Mouse (Mus musculus) E14TG2a.4 (cell line): Measurements from ENCODE around the gene Mov10l1.

ENCODE experiments used
- H3K27me3 ChIP-seq: 2 replicates; pipeline ENCODE4 v1.6.1; 2014; ENCODE audit warnings: low read length, control low read depth; ENCODE audit not compliant: insufficient read depth
- H3K36me3 ChIP-seq: 2 replicates; pipeline ENCODE4 v1.6.1; 2014; ENCODE audit warnings: low read length, control low read depth; ENCODE audit not compliant: insufficient read depth
- H3K4me1 ChIP-seq: replicated peaks from 2 replicates; pipeline ENCODE4 v1.6.1; 2014; ENCODE audit warnings: low read depth, low read length, control low read depth
- H3K4me3 ChIP-seq: replicated peaks from 2 replicates; pipeline ENCODE4 v1.5.1; 2014; ENCODE audit warnings: mild to moderate bottlenecking, low read length
- H3K9me3 ChIP-seq: 2 replicates; pipeline ENCODE4 v1.6.1; 2014; ENCODE audit warnings: low read length, control low read depth
- CTCF ChIP-seq: conservative IDR thresholded peaks from 2 replicates; pipeline ENCODE4 v1.5.1; 2014; ENCODE audit warnings: low read length
- NANOG ChIP-seq: IDR thresholded peaks from 2 replicates; pipeline ENCODE4 v1.6.1; 2014; ENCODE audit warnings: borderline replicate concordance, low read length, mixed read lengths
- POU5F1 ChIP-seq: IDR thresholded peaks from 2 replicates; pipeline ENCODE4 v1.6.1; 2014; ENCODE audit warnings: low read length, borderline replicate concordance

The Mov10l1 gene

GRCm38 (mm10) chr15:88998636-88999035 lies 15.9 kb downstream of the Mov10l1 start:
- TF ChIP-seq POU5F1 (no peak), CTCF (no peak), NANOG (no peak)
- no peaks in the 10 kb centered on the region for H3K36me3 ChIP-seq
- H3K4me1 ChIP-seq = no peaks in the 10 kb centered on the region
- no peak overlapping the region for H3K4me3 ChIP-seq
- no peaks in the 10 kb centered on the region for H3K9me3 ChIP-seq
- no peaks in the 10 kb centered on the region for H3K27me3 ChIP-seq

GRCm38 (mm10) chr15:88999124-88999523 lies 16.4 kb downstream of the Mov10l1 start:
- Histone ChIP-seq H3K27me3 (no peaks in the 10 kb centered on the region), H3K4me1 (no peaks in the 10 kb centered on the region), H3K4me3 (no peak overlapping the region), H3K36me3 (no peaks in the 10 kb centered on the region), H3K9me3 (no peaks in the 10 kb centered on the region)
- TF ChIP-seq NANOG (no peak), CTCF (no peak), POU5F1 (no peak)

DNA sequence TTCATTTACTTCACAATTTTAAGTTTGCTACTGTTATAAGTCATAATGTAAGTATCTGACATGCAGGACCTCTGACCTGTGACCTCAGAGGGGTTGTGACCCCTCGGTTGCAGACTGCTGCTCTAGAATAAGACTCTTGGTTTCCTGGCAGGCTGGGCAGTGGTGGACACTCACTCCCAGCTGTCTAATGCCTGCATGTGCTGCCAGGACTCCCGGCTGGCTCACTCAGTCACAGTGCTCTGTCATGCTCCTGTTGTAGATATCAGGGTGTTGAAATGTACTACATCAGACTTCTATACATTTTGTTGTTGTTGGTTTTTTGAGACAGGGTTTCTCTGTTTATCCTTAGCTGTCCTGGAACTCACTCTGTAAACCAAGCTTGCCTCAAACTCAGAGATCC lies 17.7 kb downstream of the Mov10l1 start:
- no peaks in the 10 kb centered on the region for H3K9me3 ChIP-seq
- TF ChIP-seq CTCF = no peak
- TF ChIP-seq POU5F1 = no peak
- TF ChIP-seq NANOG = no peak

GRCm38 (mm10) chr15:89001245-89001644 lies 18.5 kb downstream of the Mov10l1 start:
- Histone ChIP-seq H3K27me3 (no peaks in the 10 kb centered on the region), H3K4me1 (no peaks in the 10 kb centered on the region), H3K4me3 (no peak overlapping the region), H3K36me3 (no peaks in the 10 kb centered on the region), H3K9me3 (no peaks in the 10 kb centered on the region)
- TF ChIP-seq CTCF (no peak), NANOG (no peak), POU5F1 (no peak)

More for the DNA sequence above, 17.7 kb downstream of the Mov10l1 start:
- Histone ChIP-seq H3K27me3 (no peaks in the 10 kb centered on the region), H3K4me3 (no peak overlapping the region), H3K36me3 (no peaks in the 10 kb centered on the region), H3K4me1 (no peaks in the 10 kb centered on the region)

GRCm38 (mm10) chr15:89007002-89007401 lies 24.3 kb downstream of the Mov10l1 start:
- Histone ChIP-seq H3K9me3 (no peaks in the 10 kb centered on the region), H3K4me3 (no peak overlapping the region), H3K4me1 (no peaks in the 10 kb centered on the region), H3K27me3 (no peaks in the 10 kb centered on the region), H3K36me3 (no peaks in the 10 kb centered on the region)
- TF ChIP-seq NANOG = no peak
- TF ChIP-seq CTCF = no peak
- TF ChIP-seq POU5F1 = no peak

- H3K4me1 ChIP-seq = no peaks in the 10 kb centered on the region
- TF ChIP-seq NANOG = no peak
- TF ChIP-seq POU5F1 = no peak
- TF ChIP-seq CTCF = no peak
- no peaks in the 10 kb centered on the region for H3K36me3 ChIP-seq
- no peaks in the 10 kb centered on the region for H3K27me3 ChIP-seq
- no peaks in the 10 kb centered on the region for H3K9me3 ChIP-seq
- no peak overlapping the region for H3K4me3 ChIP-seq
Observed at GRCm38 (mm10) chr15:89007781-89008180, 25.1 kb downstream of the Mov10l1 start.

- TF ChIP-seq CTCF = no peak
- no peak for TF ChIP-seq NANOG
- no peak for TF ChIP-seq POU5F1
- no peaks in the 10 kb centered on the region for H3K4me1 ChIP-seq
- H3K9me3 ChIP-seq = no peaks in the 10 kb centered on the region
- no peaks in the 10 kb centered on the region for H3K36me3 ChIP-seq
- H3K27me3 ChIP-seq = no peaks in the 10 kb centered on the region
- no peak overlapping the region for H3K4me3 ChIP-seq
Observed at GRCm38 (mm10) chr15:89016722-89017121, 34.0 kb downstream of the Mov10l1 start.

- Histone ChIP-seq H3K4me1 (no peaks in the 10 kb centered on the region), H3K36me3 (no peaks in the 10 kb centered on the region), H3K4me3 (no peak overlapping the region), H3K27me3 (no peaks in the 10 kb centered on the region), H3K9me3 (no peaks in the 10 kb centered on the region)
- TF ChIP-seq NANOG (no peak), CTCF (no peak), POU5F1 (no peak)
Observed at GRCm38 (mm10) chr15:89020085-89020484, 37.4 kb downstream of the Mov10l1 start.

GRCm38 (mm10) chr15:89020492-89020891 lies 37.8 kb downstream of the Mov10l1 start:
- no peaks in the 10 kb centered on the region for H3K4me1 ChIP-seq
- no peaks in the 10 kb centered on the region for H3K36me3 ChIP-seq
- TF ChIP-seq CTCF (no peak), NANOG (no peak), POU5F1 (no peak)
- H3K27me3 ChIP-seq = no peaks in the 10 kb centered on the region
- no peaks in the 10 kb centered on the region for H3K9me3 ChIP-seq
- no peak overlapping the region for H3K4me3 ChIP-seq
